Mouse (Mus musculus) liver, embryonic 14.5 days (tissue): ENCODE results near the gene Hipk3.

Experiments
- CTCF ChIP-seq: IDR thresholded peaks from 2 replicates; pipeline ENCODE4 v1.5.1; 2016; ENCODE audit warnings: antibody characterized with exemption, low read depth, control low read depth
- EP300 ChIP-seq: IDR thresholded peaks from 2 replicates; pipeline ENCODE4 v1.6.1; 2016; ENCODE audit warnings: antibody characterized with exemption, low read depth

GRCm38 (mm10) chr2:104413011-104413410, 81.2 kb downstream of the Hipk3 start:
- TF ChIP-seq CTCF (no peak), EP300 (no peak)
